Mouse (Mus musculus) lung, adult 2 months (tissue): ENCODE data around the gene Ankrd28.

Source experiments
- CTCF ChIP-seq: fragments of 200-500 bp; IDR thresholded peaks from 2 replicates; pipeline ENCODE4 v1.5.1; 2011; ENCODE audit warnings: mild to moderate bottlenecking, low read length, control low read depth; ENCODE audit not compliant: insufficient read depth
- POLR2A ChIP-seq: fragments of 200-500 bp; IDR thresholded peaks from 2 replicates; pipeline ENCODE4 v1.6.1; 2011; ENCODE audit warnings: low read depth, mild to moderate bottlenecking, control low read depth, low read length, borderline replicate concordance; ENCODE audit errors: extremely low read depth

DNA sequence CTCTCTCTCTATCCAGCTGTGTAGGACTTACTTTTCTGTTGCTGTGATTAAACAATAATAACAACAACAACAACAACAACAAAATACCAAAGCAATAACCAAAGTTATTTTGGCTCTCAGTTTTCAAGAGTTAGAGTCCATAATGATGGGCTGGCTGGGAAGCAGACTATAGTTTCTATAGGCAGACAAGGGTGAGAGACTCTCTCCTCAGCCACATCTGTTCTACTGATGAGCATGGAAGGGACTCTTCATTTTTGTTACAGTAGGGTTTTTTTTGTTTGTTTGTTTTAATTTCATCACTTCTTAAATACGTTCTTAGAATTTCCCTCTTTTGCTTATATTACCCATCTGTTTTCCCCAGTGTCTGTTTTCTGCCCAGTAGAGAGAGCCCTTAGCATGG, 177.8 kb downstream of the Ankrd28 start:
- TF ChIP-seq CTCF: no peak
- no peak for TF ChIP-seq POLR2A
